Mouse (Mus musculus) forebrain, embryonic 15.5 days (tissue): ENCODE measurements at regions not wholly inside any gene's neighbourhood (a gene's known extent, or its start where the extent isn't known, plus 50 kb on each side); places are given as distances from the start of the nearest gene placed in this dataset.

Experiments
- ATAC-seq: fragments of 200-750 bp; cut with Nextera tagmentation; replicated peaks from 2 replicates; pipeline ENCODE4 v1.8.0; 2017; ENCODE audit warnings: mild to moderate bottlenecking, moderate TSS enrichment, moderate library complexity
- H3K27ac ChIP-seq: fragments of 300-500 bp; sonication (generic); replicated peaks from 2 replicates; pipeline ENCODE4 v1.5.1; 2015; ENCODE audit warnings: mild to moderate bottlenecking, inconsistent platforms
- H3K27me3 ChIP-seq: fragments of 300-500 bp; sonication (generic); 2 replicates; pipeline ENCODE4 v1.6.1; 2015; ENCODE audit warnings: inconsistent platforms
- H3K36me3 ChIP-seq: fragments of 300-500 bp; sonication (generic); 2 replicates; pipeline ENCODE4 v1.6.1; 2015; ENCODE audit warnings: mild to moderate bottlenecking, inconsistent platforms
- H3K4me1 ChIP-seq: fragments of 300-500 bp; sonication (generic); 2 replicates; pipeline ENCODE4 v1.6.1; 2015; ENCODE audit warnings: inconsistent platforms
- H3K4me2 ChIP-seq: fragments of 300-500 bp; sonication (generic); replicated peaks from 2 replicates; pipeline ENCODE4 v1.6.1; 2015; ENCODE audit warnings: mild to moderate bottlenecking, inconsistent platforms
- H3K4me3 ChIP-seq: fragments of 300-500 bp; sonication (generic); 2 replicates; pipeline ENCODE4 v1.5.1; 2015; ENCODE audit warnings: mild to moderate bottlenecking, inconsistent platforms
- H3K9ac ChIP-seq: fragments of 300-500 bp; sonication (generic); replicated peaks from 2 replicates; pipeline ENCODE4 v1.6.1; 2015; ENCODE audit warnings: mild to moderate bottlenecking, inconsistent platforms
- H3K9me3 ChIP-seq: fragments of 300-500 bp; sonication (generic); 2 replicates; pipeline ENCODE4 v1.6.1; 2016; ENCODE audit warnings: inconsistent platforms
- WGBS: fragments of 180-500 bp; shearing (Covaris S2); methylation state at CpG from one replicate; pipeline ENCODE4 v1.1.7; 2015; ENCODE audit warnings: mixed read lengths; 5-methylcytosine and 5-hydroxymethylcytosine counted together

- no peaks in the 10 kb centered on the region for H3K36me3 ChIP-seq
- H3K4me1 ChIP-seq = no peaks in the 10 kb centered on the region
- no peak for ATAC-seq
- H3K4me3 ChIP-seq = no peak overlapping the region
- WGBS = 61% methylated on average over 1 of the region's 1 CpGs
- no peaks in the 10 kb centered on the region for H3K27me3 ChIP-seq
- no peak overlapping the region for H3K27ac ChIP-seq
- no peak overlapping the region for H3K4me2 ChIP-seq
- no peak overlapping the region for H3K9ac ChIP-seq
- H3K9me3 ChIP-seq = no peaks in the 10 kb centered on the region
Measured at GRCm38 (mm10) chr15:61415626-61416025, 492.8 kb upstream of the A1bg start.

- no peak for ATAC-seq
- no peaks in the 10 kb centered on the region for H3K27me3 ChIP-seq
- WGBS = 97% methylated on average over 2 of the region's 2 CpGs
Measured at GRCm38 (mm10) chr15:61411821-61412220, 489.0 kb upstream of the A1bg start.

DNA sequence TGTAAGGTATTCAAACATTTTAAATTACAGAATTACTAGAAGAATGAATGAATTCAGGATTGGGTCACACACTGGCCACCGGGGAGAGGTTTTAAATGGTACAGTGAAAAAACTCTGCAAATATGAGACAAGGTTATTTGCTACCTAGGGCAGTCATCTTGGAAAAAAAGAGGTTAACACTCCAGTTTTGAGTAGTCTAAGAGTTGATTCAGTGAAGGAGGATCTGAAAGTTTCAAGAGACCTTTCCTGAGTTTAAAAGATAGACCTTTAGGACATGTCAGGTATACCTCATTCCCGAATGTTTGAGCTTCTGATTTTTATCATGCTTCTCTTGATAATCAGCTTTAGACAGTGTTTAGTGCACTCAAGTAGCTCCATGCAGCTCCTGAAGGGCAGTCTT is 488.0 kb upstream of the A1bg start:
- Histone ChIP-seq H3K36me3 (no peaks in the 10 kb centered on the region), H3K27ac (no peak overlapping the region), H3K27me3 (no peaks in the 10 kb centered on the region), H3K9ac (no peak overlapping the region), H3K4me2 (no peak overlapping the region), H3K4me1 (no peaks in the 10 kb centered on the region), H3K4me3 (no peak overlapping the region), H3K9me3 (no peaks in the 10 kb centered on the region)
- ATAC-seq = no peak
- WGBS = 92% methylated on average over 2 of the region's 2 CpGs

More at GRCm38 (mm10) chr15:61411821-61412220, 489.0 kb upstream of the A1bg start:
- H3K4me2 ChIP-seq = no peak overlapping the region
- H3K4me3 ChIP-seq = no peak overlapping the region
- no peaks in the 10 kb centered on the region for H3K9me3 ChIP-seq
- H3K36me3 ChIP-seq = no peaks in the 10 kb centered on the region
- H3K4me1 ChIP-seq = no peaks in the 10 kb centered on the region
- H3K27ac ChIP-seq = no peak overlapping the region
- H3K9ac ChIP-seq = no peak overlapping the region

- 94% methylated on average over 1 of the region's 1 CpGs for WGBS
- Histone ChIP-seq H3K27me3 (no peaks in the 10 kb centered on the region), H3K9me3 (no peaks in the 10 kb centered on the region), H3K4me2 (no peak overlapping the region), H3K9ac (no peak overlapping the region), H3K4me1 (no peaks in the 10 kb centered on the region), H3K36me3 (no peaks in the 10 kb centered on the region), H3K4me3 (no peak overlapping the region), H3K27ac (no peak overlapping the region)
- no peak for ATAC-seq
Measured at GRCm38 (mm10) chr15:61408621-61409020, 485.8 kb upstream of the A1bg start.

GRCm38 (mm10) chr15:61400720-61401119 is 477.9 kb upstream of the A1bg start:
- no peaks in the 10 kb centered on the region for H3K27me3 ChIP-seq

GRCm38 (mm10) chr15:61399971-61400370 is 477.2 kb upstream of the A1bg start:
- Histone ChIP-seq H3K4me3 (no peak overlapping the region), H3K4me1 (peaks cover 8% of the 10 kb centered on the region), H3K27me3 (no peaks in the 10 kb centered on the region), H3K4me2 (no peak overlapping the region), H3K9me3 (no peaks in the 10 kb centered on the region), H3K27ac (no peak overlapping the region), H3K36me3 (no peaks in the 10 kb centered on the region), H3K9ac (no peak overlapping the region)
- 94% methylated on average over 2 of the region's 2 CpGs for WGBS
- ATAC-seq = no peak

More at GRCm38 (mm10) chr15:61400720-61401119, 477.9 kb upstream of the A1bg start:
- H3K9me3 ChIP-seq = no peaks in the 10 kb centered on the region
- no peak overlapping the region for H3K27ac ChIP-seq
- H3K4me2 ChIP-seq = no peak overlapping the region
- no peak for ATAC-seq
- no peaks in the 10 kb centered on the region for H3K36me3 ChIP-seq
- no peak overlapping the region for H3K9ac ChIP-seq
- peaks cover under 1% of the 10 kb centered on the region for H3K4me1 ChIP-seq
- no peak overlapping the region for H3K4me3 ChIP-seq

DNA sequence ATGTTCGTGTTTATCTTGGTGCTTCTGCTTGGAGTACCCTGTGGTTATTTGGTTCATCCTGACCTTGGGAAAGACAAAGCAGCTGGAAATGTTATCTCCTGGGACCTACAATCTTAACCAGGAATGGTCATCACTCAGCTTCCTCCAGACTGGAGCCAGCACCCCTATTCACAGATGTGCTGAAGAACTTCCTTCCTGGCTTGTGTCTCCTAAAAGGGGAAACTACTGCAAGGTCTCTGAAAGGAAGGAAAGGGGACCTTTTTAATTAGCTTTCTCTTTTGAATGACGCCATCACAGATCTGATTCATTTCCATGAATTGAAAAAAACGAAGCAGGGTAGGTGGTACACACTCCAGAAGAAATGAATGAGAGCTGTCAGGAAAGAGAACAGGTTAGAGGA is 476.0 kb upstream of the A1bg start:
- no peaks in the 10 kb centered on the region for H3K36me3 ChIP-seq
- ATAC-seq = no peak
- 67% methylated on average over 3 of the region's 3 CpGs for WGBS
- H3K27ac ChIP-seq = no peak overlapping the region
- H3K9ac ChIP-seq = no peak overlapping the region
- no peaks in the 10 kb centered on the region for H3K27me3 ChIP-seq
- no peak overlapping the region for H3K4me2 ChIP-seq
- H3K9me3 ChIP-seq = no peaks in the 10 kb centered on the region
- peaks cover 11% of the 10 kb centered on the region for H3K4me1 ChIP-seq
- no peak overlapping the region for H3K4me3 ChIP-seq

DNA sequence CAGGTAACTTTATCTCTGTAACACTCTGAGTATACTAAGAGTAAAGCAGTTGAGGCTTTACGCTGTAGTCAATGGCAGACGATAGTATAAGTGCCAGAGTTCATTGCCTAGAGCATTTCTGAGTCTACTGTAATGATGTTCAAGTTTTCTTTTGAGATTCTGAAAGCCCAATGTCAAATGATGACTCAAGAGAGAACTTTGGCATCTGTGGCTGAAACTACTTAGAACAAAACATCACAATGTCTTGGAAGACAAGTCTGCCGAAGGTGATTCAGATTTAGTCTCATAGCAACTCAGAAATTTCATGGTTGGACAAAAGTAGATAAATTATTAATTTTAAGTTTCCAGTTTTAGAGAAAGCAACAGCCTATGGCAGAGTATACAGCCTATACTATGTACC is 474.2 kb upstream of the A1bg start:
- ATAC-seq = no peak
- Histone ChIP-seq H3K9ac (no peak overlapping the region), H3K4me3 (no peak overlapping the region), H3K4me2 (no peak overlapping the region), H3K9me3 (no peaks in the 10 kb centered on the region), H3K36me3 (no peaks in the 10 kb centered on the region), H3K4me1 (peaks cover 11% of the 10 kb centered on the region), H3K27ac (no peak overlapping the region), H3K27me3 (no peaks in the 10 kb centered on the region)
- WGBS = 92% methylated on average over 3 of the region's 3 CpGs

DNA sequence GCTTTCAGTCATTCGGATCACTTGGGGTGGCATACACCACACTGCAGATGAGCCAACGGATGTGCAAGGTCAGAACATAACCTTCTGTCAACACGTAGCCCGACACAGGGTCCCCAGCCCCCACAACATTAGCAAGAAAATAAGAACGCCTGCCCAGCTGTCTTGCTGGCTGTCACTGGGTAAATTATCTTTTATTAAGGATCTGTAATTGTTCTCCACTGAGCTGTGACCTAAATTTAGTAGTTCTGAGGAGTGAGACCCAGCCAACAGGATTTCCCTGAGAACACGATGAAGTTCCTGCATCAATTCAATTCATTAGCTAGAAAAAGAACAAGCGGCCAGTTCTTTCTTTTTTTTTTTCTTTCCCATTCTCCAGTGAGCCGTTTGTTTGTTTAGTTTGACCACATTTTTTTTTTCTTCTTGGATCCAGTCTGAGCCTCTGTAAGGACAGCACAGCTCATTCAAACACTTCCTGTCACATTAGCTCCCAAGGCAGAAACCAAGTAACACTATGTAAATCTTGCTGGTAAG is 472.5 kb upstream of the A1bg start:
- Histone ChIP-seq H3K9ac (no peak overlapping the region), H3K36me3 (no peaks in the 10 kb centered on the region), H3K9me3 (no peaks in the 10 kb centered on the region), H3K27ac (0 out of 2 replicates have a peak overlapping the region, but pooled peaks have one; percentile 40), H3K27me3 (no peaks in the 10 kb centered on the region), H3K4me3 (no peak overlapping the region), H3K4me2 (no peak overlapping the region), H3K4me1 (peaks cover 11% of the 10 kb centered on the region)
- 7% methylated on average over 8 of the region's 8 CpGs for WGBS
- ATAC-seq = peak; percentile 92

DNA sequence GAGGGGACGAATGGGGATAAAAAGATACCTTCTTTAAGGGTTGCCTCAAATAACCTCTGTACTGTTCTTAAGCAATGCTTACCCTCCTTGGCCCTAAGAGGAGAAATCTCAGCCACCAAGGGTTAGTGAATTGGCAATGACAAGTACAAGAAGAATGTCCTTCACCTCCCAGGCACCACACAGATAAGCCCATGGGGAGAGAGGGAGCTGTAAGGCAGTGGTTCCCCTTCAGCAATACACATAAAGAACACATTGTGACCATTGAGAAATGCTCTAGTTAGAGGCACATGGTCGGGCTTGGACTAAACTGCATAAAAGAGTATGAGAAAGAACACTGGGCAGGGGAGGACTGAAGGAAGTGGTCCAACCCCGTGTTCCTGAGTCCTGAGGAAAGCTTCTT is 457.9 kb upstream of the A1bg start:
- 50% methylated on average over 3 of the region's 3 CpGs for WGBS
- no peaks in the 10 kb centered on the region for H3K36me3 ChIP-seq
- no peaks in the 10 kb centered on the region for H3K27me3 ChIP-seq
- H3K27ac ChIP-seq = no peak overlapping the region
- H3K9ac ChIP-seq = no peak overlapping the region
- ATAC-seq = no peak
- H3K4me2 ChIP-seq = no peak overlapping the region
- H3K9me3 ChIP-seq = no peaks in the 10 kb centered on the region
- no peak overlapping the region for H3K4me3 ChIP-seq
- no peaks in the 10 kb centered on the region for H3K4me1 ChIP-seq

DNA sequence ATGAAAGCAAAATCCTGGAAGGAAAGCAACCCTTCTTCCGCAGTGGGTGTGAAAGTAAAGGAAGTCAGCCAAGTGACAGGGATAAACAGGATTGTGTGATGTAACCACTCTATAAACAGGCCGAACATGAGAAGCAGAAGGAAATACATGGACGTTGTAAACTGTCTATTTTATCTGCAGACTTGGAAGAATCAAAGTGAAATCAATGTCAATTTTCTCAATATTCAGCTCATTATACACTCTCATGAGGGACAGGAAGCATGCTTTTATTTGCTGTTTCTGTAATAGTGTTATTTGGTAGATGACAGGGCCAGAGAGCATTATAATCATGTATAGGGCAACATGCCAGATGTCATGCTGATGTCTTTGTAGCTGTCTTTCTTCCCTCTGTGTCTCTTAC is 443.5 kb upstream of the A1bg start:
- ATAC-seq = no peak
- Histone ChIP-seq H3K4me1 (no peaks in the 10 kb centered on the region), H3K4me3 (no peak overlapping the region), H3K27me3 (no peaks in the 10 kb centered on the region), H3K9ac (no peak overlapping the region), H3K9me3 (no peaks in the 10 kb centered on the region), H3K36me3 (no peaks in the 10 kb centered on the region), H3K27ac (no peak overlapping the region), H3K4me2 (no peak overlapping the region)
- 57% methylated on average over 3 of the region's 3 CpGs for WGBS

DNA sequence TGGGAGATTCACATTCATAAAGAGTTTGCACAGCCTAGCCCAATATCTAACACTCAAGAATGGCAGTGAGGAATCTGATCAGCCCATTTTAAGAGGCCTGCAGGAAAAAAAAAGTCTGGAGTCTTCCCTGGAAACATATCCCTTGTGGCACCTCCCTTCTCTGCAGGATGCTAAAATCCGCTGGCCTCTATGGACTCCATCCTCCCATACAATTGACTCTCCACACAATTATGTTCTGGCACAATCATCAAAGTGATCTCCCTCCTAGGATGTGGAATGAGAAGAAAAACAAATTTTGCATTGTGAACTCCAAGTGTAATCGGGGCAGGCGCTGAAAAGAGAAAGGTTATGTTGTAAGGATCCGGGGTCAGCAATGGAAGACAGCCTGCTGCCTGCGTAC is 442.7 kb upstream of the A1bg start:
- Histone ChIP-seq H3K36me3 (no peaks in the 10 kb centered on the region), H3K9me3 (no peaks in the 10 kb centered on the region), H3K4me2 (no peak overlapping the region), H3K4me3 (no peak overlapping the region), H3K27ac (no peak overlapping the region), H3K4me1 (no peaks in the 10 kb centered on the region), H3K27me3 (no peaks in the 10 kb centered on the region), H3K9ac (no peak overlapping the region)
- no peak for ATAC-seq
- WGBS = 47% methylated on average over 5 of the region's 5 CpGs

- Histone ChIP-seq H3K4me2 (no peak overlapping the region), H3K4me3 (no peak overlapping the region), H3K4me1 (no peaks in the 10 kb centered on the region), H3K36me3 (no peaks in the 10 kb centered on the region), H3K27me3 (no peaks in the 10 kb centered on the region), H3K9ac (no peak overlapping the region), H3K9me3 (no peaks in the 10 kb centered on the region), H3K27ac (no peak overlapping the region)
- WGBS = 75% methylated on average over 2 of the region's 2 CpGs
- no peak for ATAC-seq
Measured at GRCm38 (mm10) chr15:61364461-61364860, 441.6 kb upstream of the A1bg start.
